Mouse (Mus musculus): ENCODE measurements around the gene Scyl2. TPM values are rescaled to one million over a fixed set of nuclear protein-coding genes. Genes with fewer than 3 reads are reported as not detected.

The Scyl2 gene
- polyA plus RNA-seq, 1 experiment, result 0.29 TPM

- Histone ChIP-seq H3K4me1 (ENCODE audit: control insufficient read depth) (no peaks in the 10 kb centered on the region), H3K27me3 (ENCODE audit: control insufficient read depth) (no peaks in the 10 kb centered on the region), H3K4me3 (replicated peaks) (no peak overlapping the region), H3K9me3 (ENCODE audit: control insufficient read depth, low read length) (no peaks in the 10 kb centered on the region), H3K36me3 (ENCODE audit: control insufficient read depth) (peaks cover 29% of the 10 kb centered on the region)
- no peak for TF ChIP-seq TAL1 (IDR thresholded peaks at IDR 0.05; ENCODE audit: low read length)
- TF ChIP-seq GATA1 (IDR thresholded peaks at IDR 0.05; ENCODE audit: low read length), result no peak
Measured at GRCm38 (mm10) chr10:89664977-89665645, 21.0 kb downstream of the Scyl2 start.

DNA sequence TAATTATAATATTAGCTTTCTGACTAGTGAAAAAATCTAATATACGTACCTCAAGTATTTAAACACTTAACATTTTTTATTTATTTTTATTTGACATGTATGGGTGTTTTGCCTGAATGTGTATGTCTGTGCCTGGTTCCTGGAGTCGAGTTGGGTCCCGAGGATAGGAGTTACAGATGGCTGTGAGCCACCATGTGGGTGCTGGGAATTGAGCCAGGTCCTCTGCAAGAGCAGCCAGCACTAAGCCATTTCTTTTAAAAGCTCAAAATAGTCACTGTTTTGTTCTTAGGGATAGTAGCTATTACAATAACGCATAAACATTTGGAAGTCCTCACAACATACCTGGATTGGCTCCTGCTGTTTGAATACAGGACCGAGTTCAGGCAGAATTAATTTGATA is 29.7 kb downstream of the Scyl2 start:
- Histone ChIP-seq H3K4me1 (ENCODE audit: control insufficient read depth) (no peaks in the 10 kb centered on the region), H3K9me3 (ENCODE audit: control insufficient read depth, low read length) (no peaks in the 10 kb centered on the region), H3K36me3 (ENCODE audit: control insufficient read depth) (peaks cover 65% of the 10 kb centered on the region), H3K27me3 (ENCODE audit: control insufficient read depth) (no peaks in the 10 kb centered on the region), H3K4me3 (replicated peaks) (no peak overlapping the region)
- TF ChIP-seq GATA1 (IDR thresholded peaks at IDR 0.05; ENCODE audit: low read length) (no peak), TAL1 (IDR thresholded peaks at IDR 0.05; ENCODE audit: low read length) (no peak)

GRCm38 (mm10) chr10:89652912-89653311 is 33.2 kb downstream of the Scyl2 start:
- no peaks in the 10 kb centered on the region for H3K9me3 ChIP-seq (ENCODE audit: control insufficient read depth, low read length)
- no peaks in the 10 kb centered on the region for H3K27me3 ChIP-seq (ENCODE audit: control insufficient read depth)
- TF ChIP-seq GATA1 (IDR thresholded peaks at IDR 0.05; ENCODE audit: low read length) (no peak), TAL1 (IDR thresholded peaks at IDR 0.05; ENCODE audit: low read length) (no peak)
- H3K4me1 ChIP-seq (ENCODE audit: control insufficient read depth), result no peaks in the 10 kb centered on the region
- H3K4me3 ChIP-seq (replicated peaks), result no peak overlapping the region
- H3K36me3 ChIP-seq (ENCODE audit: control insufficient read depth), result peaks cover 76% of the 10 kb centered on the region

DNA sequence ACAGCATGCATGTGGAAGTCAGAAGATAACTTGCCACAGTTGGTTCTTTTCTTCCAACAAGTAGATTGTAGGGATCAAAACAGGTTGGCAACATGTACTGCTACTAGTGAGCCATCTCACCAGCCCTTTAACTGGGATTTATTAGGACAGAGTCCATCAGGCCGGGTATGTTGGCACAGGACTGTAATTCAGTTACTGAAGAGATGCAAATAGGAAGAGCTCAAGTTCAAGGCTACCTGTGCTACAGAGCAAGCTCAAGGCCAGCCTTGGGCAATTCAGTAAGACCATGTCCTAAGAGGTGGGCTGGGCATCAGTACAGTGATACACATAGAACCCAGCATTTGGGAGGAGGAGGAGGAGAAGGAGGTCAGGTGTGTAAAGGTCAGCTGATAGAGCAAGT is 34.4 kb downstream of the Scyl2 start:
- H3K4me3 ChIP-seq (replicated peaks), result no peak overlapping the region
- peaks cover 73% of the 10 kb centered on the region for H3K36me3 ChIP-seq (ENCODE audit: control insufficient read depth)
- no peaks in the 10 kb centered on the region for H3K9me3 ChIP-seq (ENCODE audit: control insufficient read depth, low read length)
- TF ChIP-seq GATA1 (IDR thresholded peaks at IDR 0.05; ENCODE audit: low read length) (no peak), TAL1 (IDR thresholded peaks at IDR 0.05; ENCODE audit: low read length) (no peak)
- H3K4me1 ChIP-seq (ENCODE audit: control insufficient read depth), result no peaks in the 10 kb centered on the region
- no peaks in the 10 kb centered on the region for H3K27me3 ChIP-seq (ENCODE audit: control insufficient read depth)

DNA sequence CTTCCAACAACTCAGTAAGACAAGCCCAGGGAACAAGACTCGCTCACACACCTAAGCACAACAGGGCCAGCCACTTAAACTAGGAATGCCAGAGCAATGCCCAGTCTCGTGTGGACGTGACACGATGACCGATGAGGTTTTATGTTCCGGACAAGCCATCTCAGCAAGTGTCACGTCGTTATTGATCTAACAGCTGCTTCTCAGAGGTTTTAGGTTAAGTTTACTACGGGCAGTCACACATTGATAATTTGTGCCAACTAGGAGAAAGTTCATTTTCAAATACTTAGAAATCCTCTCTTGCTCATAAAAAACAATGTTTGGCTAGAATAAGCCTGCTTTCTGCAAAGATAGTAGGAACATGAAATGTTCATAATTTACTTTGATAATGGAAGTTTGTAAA is 39.2 kb downstream of the Scyl2 start:
- Histone ChIP-seq H3K27me3 (ENCODE audit: control insufficient read depth) (no peaks in the 10 kb centered on the region), H3K9me3 (ENCODE audit: control insufficient read depth, low read length) (no peaks in the 10 kb centered on the region), H3K36me3 (ENCODE audit: control insufficient read depth) (peaks cover 79% of the 10 kb centered on the region), H3K4me1 (ENCODE audit: control insufficient read depth) (no peaks in the 10 kb centered on the region), H3K4me3 (replicated peaks) (no peak overlapping the region)
- TF ChIP-seq GATA1 (IDR thresholded peaks at IDR 0.05; ENCODE audit: low read length) (no peak), TAL1 (IDR thresholded peaks at IDR 0.05; ENCODE audit: low read length) (no peak)

- no peak overlapping the region for H3K4me3 ChIP-seq (replicated peaks)
- H3K4me1 ChIP-seq (ENCODE audit: control insufficient read depth), result no peaks in the 10 kb centered on the region
- no peaks in the 10 kb centered on the region for H3K9me3 ChIP-seq (ENCODE audit: control insufficient read depth, low read length)
- peaks cover 24% of the 10 kb centered on the region for H3K36me3 ChIP-seq (ENCODE audit: control insufficient read depth)
- TF ChIP-seq GATA1 (IDR thresholded peaks at IDR 0.05; ENCODE audit: low read length), result no peak
- no peak for TF ChIP-seq TAL1 (IDR thresholded peaks at IDR 0.05; ENCODE audit: low read length)
- H3K27me3 ChIP-seq (ENCODE audit: control insufficient read depth), result no peaks in the 10 kb centered on the region
Measured at GRCm38 (mm10) chr10:89637001-89637400, 49.1 kb downstream of the Scyl2 start.

GRCm38 (mm10) chr10:89635018-89635417 is 51.1 kb downstream of the Scyl2 start:
- Histone ChIP-seq H3K27me3 (ENCODE audit: control insufficient read depth) (no peaks in the 10 kb centered on the region), H3K9me3 (ENCODE audit: control insufficient read depth, low read length) (no peaks in the 10 kb centered on the region), H3K36me3 (ENCODE audit: control insufficient read depth) (peaks cover 5% of the 10 kb centered on the region), H3K4me3 (replicated peaks) (no peak overlapping the region), H3K4me1 (ENCODE audit: control insufficient read depth) (no peaks in the 10 kb centered on the region)
- TF ChIP-seq TAL1 (IDR thresholded peaks at IDR 0.05; ENCODE audit: low read length) (no peak), GATA1 (IDR thresholded peaks at IDR 0.05; ENCODE audit: low read length) (no peak)

DNA sequence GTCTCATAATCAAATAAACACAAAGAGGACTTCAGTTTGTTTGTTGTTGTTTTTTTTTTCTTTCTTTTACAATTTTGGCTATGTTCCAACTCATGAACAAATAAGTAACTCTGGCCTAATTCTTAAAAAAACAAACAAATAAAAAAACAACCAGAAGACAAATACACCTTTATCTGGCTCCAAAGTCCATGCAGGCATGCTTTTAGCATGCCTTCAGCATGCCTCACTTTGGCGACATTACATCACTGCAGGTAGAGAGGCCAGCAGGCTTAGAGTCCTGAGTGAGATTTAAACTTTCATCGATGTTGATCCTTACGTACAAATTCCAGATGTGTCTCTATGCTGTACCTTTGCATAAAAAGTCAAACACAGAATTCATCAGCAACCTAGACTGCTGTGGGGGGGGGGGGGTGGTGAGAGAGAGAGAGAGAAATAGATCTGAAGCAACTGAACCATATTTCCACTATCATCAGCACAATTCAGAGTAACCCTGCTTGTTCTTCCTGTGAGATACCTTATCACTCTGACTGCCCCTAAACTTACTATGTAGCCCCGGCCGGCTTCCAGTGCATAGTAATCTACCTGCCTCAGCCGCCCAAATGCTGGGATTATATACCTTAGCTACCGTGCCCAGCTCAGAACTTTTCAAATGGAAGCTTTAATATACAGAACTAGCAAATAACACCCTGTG is 52.2 kb downstream of the Scyl2 start:
- no peak for TF ChIP-seq GATA1 (IDR thresholded peaks at IDR 0.05; ENCODE audit: low read length)
- TF ChIP-seq TAL1 (IDR thresholded peaks at IDR 0.05; ENCODE audit: low read length), result no peak
- no peaks in the 10 kb centered on the region for H3K27me3 ChIP-seq (ENCODE audit: control insufficient read depth)

DNA sequence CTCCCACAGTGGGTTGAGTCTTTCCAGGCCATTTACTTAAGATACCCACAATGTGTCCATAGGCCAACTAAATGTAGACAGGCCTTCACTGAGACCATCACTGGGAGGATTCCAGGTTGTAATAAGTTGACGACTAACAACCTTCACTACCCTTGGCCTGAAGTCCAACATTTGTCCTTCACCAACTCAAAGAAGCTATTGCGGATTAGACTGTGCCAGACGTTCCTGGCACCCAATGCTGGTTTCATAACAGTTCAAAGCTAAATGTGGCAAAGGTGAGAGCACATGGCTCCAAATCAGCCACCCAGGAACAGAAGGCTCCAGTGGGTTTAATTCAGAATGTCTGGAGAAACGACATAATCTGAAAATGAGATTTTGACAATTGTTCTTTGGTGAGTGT is 53.0 kb downstream of the Scyl2 start:
- no peaks in the 10 kb centered on the region for H3K4me1 ChIP-seq (ENCODE audit: control insufficient read depth)
- no peaks in the 10 kb centered on the region for H3K36me3 ChIP-seq (ENCODE audit: control insufficient read depth)
- H3K27me3 ChIP-seq (ENCODE audit: control insufficient read depth), result no peaks in the 10 kb centered on the region
- no peaks in the 10 kb centered on the region for H3K9me3 ChIP-seq (ENCODE audit: control insufficient read depth, low read length)
- TF ChIP-seq GATA1 (IDR thresholded peaks at IDR 0.05; ENCODE audit: low read length) (no peak), TAL1 (IDR thresholded peaks at IDR 0.05; ENCODE audit: low read length) (no peak)
- H3K4me3 ChIP-seq (replicated peaks), result no peak overlapping the region

More for the DNA sequence above, 52.2 kb downstream of the Scyl2 start:
- Histone ChIP-seq H3K4me3 (replicated peaks) (no peak overlapping the region), H3K4me1 (ENCODE audit: control insufficient read depth) (no peaks in the 10 kb centered on the region), H3K9me3 (ENCODE audit: control insufficient read depth, low read length) (no peaks in the 10 kb centered on the region), H3K36me3 (ENCODE audit: control insufficient read depth) (no peaks in the 10 kb centered on the region; the same call in 1 of the 2 replicates)
